Mouse (Mus musculus): ENCODE measurements around the gene Fosl1.
"Not testable (repeated sequence)": the region's sequence is repeated elsewhere in the genome, so short reads cannot be mapped to it uniquely, and the experiment has no call there.

Gene Fosl1

GRCm38 (mm10) chr19:5447515-5448353, at the start of gene Fosl1:
Gene Fosl1, plus strand, starts transcription at chr19:5447547.
- Histone ChIP-seq H3K27me3 (ENCODE audit: control insufficient read depth, insufficient read depth, low read length, poor library complexity, severe bottlenecking) (no peaks in the 10 kb centered on the region), H3K36me3 (ENCODE audit: control insufficient read depth, insufficient read depth, low read length, poor library complexity, severe bottlenecking) (no peaks in the 10 kb centered on the region)
- DNase-seq (ENCODE audit: low read depth, low spot score) = peak; percentile 90

- not testable (repeated sequence) for DNase-seq (ENCODE audit: low read depth, low spot score); H3K36me3 ChIP-seq (ENCODE audit: control insufficient read depth, insufficient read depth, low read length, poor library complexity, severe bottlenecking); H3K27me3 ChIP-seq (ENCODE audit: control insufficient read depth, insufficient read depth, low read length, poor library complexity, severe bottlenecking)
Observed at GRCm38 (mm10) chr19:5401073-5401472, 46.3 kb upstream of the Fosl1 start.

- Histone ChIP-seq H3K27me3 (ENCODE audit: control insufficient read depth, insufficient read depth, low read length, poor library complexity, severe bottlenecking) (no peaks in the 10 kb centered on the region), H3K36me3 (ENCODE audit: control insufficient read depth, insufficient read depth, low read length, poor library complexity, severe bottlenecking) (no peaks in the 10 kb centered on the region)
- DNase-seq (ENCODE audit: low read depth, low spot score) = no peak
Observed at GRCm38 (mm10) chr19:5402293-5402692, 45.1 kb upstream of the Fosl1 start, which contains the start of gene Tsga10ip. Gene Tsga10ip, minus strand, starts transcription at chr19:5402526.

- H3K27me3 ChIP-seq (ENCODE audit: control insufficient read depth, insufficient read depth, low read length, poor library complexity, severe bottlenecking) = no peaks in the 10 kb centered on the region
- peaks cover 2% of the 10 kb centered on the region; the same call in 1 of the 2 replicates for H3K36me3 ChIP-seq (ENCODE audit: control insufficient read depth, insufficient read depth, low read length, poor library complexity, severe bottlenecking)
- peak; percentile 66 for DNase-seq (ENCODE audit: low read depth, low spot score)
Observed at GRCm38 (mm10) chr19:5405924-5406323, 41.4 kb upstream of the Fosl1 start.

GRCm38 (mm10) chr19:5406531-5407126, 40.7 kb upstream of the Fosl1 start:
- H3K27me3 ChIP-seq (ENCODE audit: control insufficient read depth, insufficient read depth, low read length, poor library complexity, severe bottlenecking); H3K36me3 ChIP-seq (ENCODE audit: control insufficient read depth, insufficient read depth, low read length, poor library complexity, severe bottlenecking): not testable (repeated sequence)
- peak; percentile 80 for DNase-seq (ENCODE audit: low read depth, low spot score)

GRCm38 (mm10) chr19:5407133-5407532, 40.2 kb upstream of the Fosl1 start:
- Histone ChIP-seq H3K36me3 (ENCODE audit: control insufficient read depth, insufficient read depth, low read length, poor library complexity, severe bottlenecking) (peaks cover 2% of the 10 kb centered on the region; the same call in 1 of the 2 replicates), H3K27me3 (ENCODE audit: control insufficient read depth, insufficient read depth, low read length, poor library complexity, severe bottlenecking) (no peaks in the 10 kb centered on the region)
- peak; percentile 88 for DNase-seq (ENCODE audit: low read depth, low spot score)

- no peaks in the 10 kb centered on the region for H3K27me3 ChIP-seq (ENCODE audit: control insufficient read depth, insufficient read depth, low read length, poor library complexity, severe bottlenecking)
- peak; percentile 39 for DNase-seq (ENCODE audit: low read depth, low spot score)
- H3K36me3 ChIP-seq (ENCODE audit: control insufficient read depth, insufficient read depth, low read length, poor library complexity, severe bottlenecking) = peaks cover 2% of the 10 kb centered on the region; the same call in 1 of the 2 replicates
Observed at GRCm38 (mm10) chr19:5408057-5409001, 39.0 kb upstream of the Fosl1 start.

GRCm38 (mm10) chr19:5409068-5409467, 38.3 kb upstream of the Fosl1 start:
- Histone ChIP-seq H3K36me3 (ENCODE audit: control insufficient read depth, insufficient read depth, low read length, poor library complexity, severe bottlenecking) (peaks cover 2% of the 10 kb centered on the region; the same call in 1 of the 2 replicates), H3K27me3 (ENCODE audit: control insufficient read depth, insufficient read depth, low read length, poor library complexity, severe bottlenecking) (no peaks in the 10 kb centered on the region)
- no peak for DNase-seq (ENCODE audit: low read depth, low spot score)

- DNase-seq (ENCODE audit: low read depth, low spot score) = no peak
- Histone ChIP-seq H3K36me3 (ENCODE audit: control insufficient read depth, insufficient read depth, low read length, poor library complexity, severe bottlenecking) (peaks cover 2% of the 10 kb centered on the region; the same call in 1 of the 2 replicates), H3K27me3 (ENCODE audit: control insufficient read depth, insufficient read depth, low read length, poor library complexity, severe bottlenecking) (no peaks in the 10 kb centered on the region)
Observed at GRCm38 (mm10) chr19:5410641-5411040, 36.7 kb upstream of the Fosl1 start.

GRCm38 (mm10) chr19:5411961-5412360, 35.4 kb upstream of the Fosl1 start:
- Histone ChIP-seq H3K27me3 (ENCODE audit: control insufficient read depth, insufficient read depth, low read length, poor library complexity, severe bottlenecking) (no peaks in the 10 kb centered on the region), H3K36me3 (ENCODE audit: control insufficient read depth, insufficient read depth, low read length, poor library complexity, severe bottlenecking) (peaks cover 4% of the 10 kb centered on the region)
- DNase-seq (ENCODE audit: low read depth, low spot score) = no peak

GRCm38 (mm10) chr19:5413840-5414239, 33.5 kb upstream of the Fosl1 start:
- Histone ChIP-seq H3K27me3 (ENCODE audit: control insufficient read depth, insufficient read depth, low read length, poor library complexity, severe bottlenecking) (no peaks in the 10 kb centered on the region), H3K36me3 (ENCODE audit: control insufficient read depth, insufficient read depth, low read length, poor library complexity, severe bottlenecking) (peaks cover 8% of the 10 kb centered on the region)
- no peak for DNase-seq (ENCODE audit: low read depth, low spot score)

- H3K27me3 ChIP-seq (ENCODE audit: control insufficient read depth, insufficient read depth, low read length, poor library complexity, severe bottlenecking) = no peaks in the 10 kb centered on the region
- peaks cover 5% of the 10 kb centered on the region; the same call in 1 of the 2 replicates for H3K36me3 ChIP-seq (ENCODE audit: control insufficient read depth, insufficient read depth, low read length, poor library complexity, severe bottlenecking)
- no peak for DNase-seq (ENCODE audit: low read depth, low spot score)
Observed at GRCm38 (mm10) chr19:5414534-5414957, 32.8 kb upstream of the Fosl1 start.

- no peak for DNase-seq (ENCODE audit: low read depth, low spot score)
- Histone ChIP-seq H3K27me3 (ENCODE audit: control insufficient read depth, insufficient read depth, low read length, poor library complexity, severe bottlenecking) (no peaks in the 10 kb centered on the region), H3K36me3 (ENCODE audit: control insufficient read depth, insufficient read depth, low read length, poor library complexity, severe bottlenecking) (peaks cover 8% of the 10 kb centered on the region)
Observed at GRCm38 (mm10) chr19:5418750-5419466, 28.4 kb upstream of the Fosl1 start.

GRCm38 (mm10) chr19:5419630-5420029, 27.7 kb upstream of the Fosl1 start:
- Histone ChIP-seq H3K36me3 (ENCODE audit: control insufficient read depth, insufficient read depth, low read length, poor library complexity, severe bottlenecking) (peaks cover 8% of the 10 kb centered on the region), H3K27me3 (ENCODE audit: control insufficient read depth, insufficient read depth, low read length, poor library complexity, severe bottlenecking) (no peaks in the 10 kb centered on the region)
- DNase-seq (ENCODE audit: low read depth, low spot score) = no peak
